Mouse (Mus musculus): Measurements from ENCODE around the gene Olfr1277.
A peak's percentile ranks its signal among the peaks of the same experiment; 100 is the strongest.

Olfr1277 gene

GRCm38 (mm10) chr2:111274006-111274405 is at the start of gene Olfr1277:
Gene Olfr1277 (minus strand): TSS chr2:111274106.
- DNase-seq (ENCODE audit: low spot score) = no peak

DNA sequence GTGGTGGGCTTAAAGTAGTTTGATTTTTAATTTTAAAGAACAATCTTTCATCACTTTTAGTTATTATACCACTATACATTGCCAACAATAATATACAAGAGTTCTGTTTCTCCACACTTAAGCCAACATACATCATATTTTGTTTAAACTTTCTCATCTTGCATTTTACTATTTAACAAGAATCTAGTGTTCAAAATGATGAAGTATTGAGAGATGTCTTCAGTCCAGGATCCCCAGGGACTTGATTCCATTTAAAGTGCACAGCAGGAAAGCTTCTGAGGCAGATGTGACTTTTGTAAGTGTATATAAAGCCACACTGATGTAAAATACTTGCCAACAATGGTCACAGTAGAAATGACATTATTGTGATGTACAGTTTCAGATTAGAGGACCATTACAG is 39.8 kb upstream of the Olfr1277 start, which contains the start of gene Olfr1280:
Olfr1280 (plus strand) TSS at position 301 of the 400 bp plus-strand sequence.
- peak; percentile 6 for DNase-seq (ENCODE audit: low spot score)

GRCm38 (mm10) chr2:111300374-111300773 is 26.5 kb upstream of the Olfr1277 start, which contains the start of gene Olfr1279:
Gene Olfr1279 (plus strand): TSS chr2:111300635.
- no peak for DNase-seq (ENCODE audit: low spot score)

- no peak for DNase-seq (ENCODE audit: low spot score)
Observed at GRCm38 (mm10) chr2:111298541-111298940, 24.6 kb upstream of the Olfr1277 start.

GRCm38 (mm10) chr2:111289836-111290235 is 15.9 kb upstream of the Olfr1277 start, which contains the start of gene Olfr1278:
Gene Olfr1278 (plus strand): TSS chr2:111290136.
- DNase-seq (ENCODE audit: low spot score) = no peak

DNA sequence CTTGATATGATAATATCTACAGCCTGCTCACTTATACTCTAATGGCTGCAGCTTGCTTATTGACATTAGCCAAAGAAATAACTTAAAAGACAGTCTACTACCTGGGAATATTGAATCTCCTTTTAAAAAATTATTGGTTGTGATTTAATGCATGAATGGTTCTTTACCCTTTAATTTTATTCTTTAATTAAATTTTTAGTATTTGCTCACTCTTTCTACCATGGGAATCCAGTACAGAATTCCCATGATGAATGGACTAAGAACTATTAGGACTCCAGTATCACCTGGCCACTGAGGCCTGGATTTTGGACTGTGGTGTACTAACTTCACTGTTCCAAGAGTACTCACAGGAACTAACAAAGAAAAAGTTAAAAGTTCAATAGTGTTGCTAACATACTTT is 19.7 kb downstream of the Olfr1277 start, which contains the start of gene Olfr1276:
Olfr1276 (plus strand) TSS at position 301 of the 400 bp plus-strand sequence.
- DNase-seq (ENCODE audit: low spot score) = no peak

DNA sequence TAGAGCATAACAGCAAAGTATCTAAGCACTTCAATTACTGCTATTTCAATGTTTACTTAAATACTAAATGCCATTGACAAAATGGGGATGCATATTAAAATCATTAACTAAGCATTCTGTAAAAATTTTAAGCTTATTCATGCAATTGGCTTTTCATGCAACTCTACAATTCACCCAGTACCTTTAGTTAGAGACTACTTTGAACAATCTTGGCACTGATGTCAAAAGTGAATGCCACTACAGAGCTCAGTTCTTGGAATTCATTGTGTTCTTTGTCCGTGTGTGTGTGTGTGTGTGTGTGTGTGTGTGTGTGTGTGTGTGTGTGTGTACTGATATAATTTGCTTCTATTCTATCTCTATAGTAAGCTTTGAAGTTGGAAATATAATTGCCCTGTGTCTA is 38.7 kb downstream of the Olfr1277 start, which contains the start of gene Olfr1275:
Olfr1275 (minus strand) TSS at position 101 of the 400 bp plus-strand sequence.
- DNase-seq (ENCODE audit: low spot score) = no peak

- no peak for DNase-seq (ENCODE audit: low spot score)
Observed at GRCm38 (mm10) chr2:111229502-111229901, 44.4 kb downstream of the Olfr1277 start, which contains the start of gene 4930430A15Rik. Gene 4930430A15Rik (minus strand): TSS chr2:111229602.
